Mouse (Mus musculus) hindbrain, embryonic 15.5 days (tissue): ENCODE measurements at regions not wholly inside any gene's neighbourhood (a gene's known extent, or its start where the extent isn't known, plus 50 kb on each side); places are given as distances from the start of the nearest gene placed in this dataset.

Source experiments
- ATAC-seq: fragments of 200-750 bp; cut with Nextera tagmentation; 2 replicates; pipeline ENCODE4 v1.8.0; 2017; ENCODE audit warnings: low read depth, moderate number of reproducible peaks, moderate TSS enrichment; ENCODE audit not compliant: low FRiP score
- H3K27ac ChIP-seq: fragments of 300-500 bp; sonication (generic); replicated peaks from 2 replicates; pipeline ENCODE4 v1.5.1; 2015; ENCODE audit warnings: mild to moderate bottlenecking, inconsistent platforms
- H3K27me3 ChIP-seq: fragments of 300-500 bp; sonication (generic); 2 replicates; pipeline ENCODE4 v1.6.1; 2015; ENCODE audit warnings: control low read depth, inconsistent platforms
- H3K36me3 ChIP-seq: fragments of 300-500 bp; sonication (generic); 2 replicates; pipeline ENCODE4 v1.6.1; 2015; ENCODE audit warnings: control low read depth, inconsistent platforms
- H3K4me1 ChIP-seq: fragments of 300-500 bp; sonication (generic); replicated peaks from 2 replicates; pipeline ENCODE4 v1.6.1; 2015; ENCODE audit warnings: control low read depth, inconsistent platforms
- H3K4me2 ChIP-seq: fragments of 300-500 bp; sonication (generic); 2 replicates; pipeline ENCODE4 v1.6.1; 2015; ENCODE audit warnings: moderate library complexity, mild to moderate bottlenecking, inconsistent platforms
- H3K4me3 ChIP-seq: fragments of 300-500 bp; sonication (generic); 2 replicates; pipeline ENCODE4 v1.5.1; 2015; ENCODE audit warnings: mild to moderate bottlenecking, inconsistent platforms
- H3K9ac ChIP-seq: fragments of 300-500 bp; sonication (generic); 2 replicates; pipeline ENCODE4 v1.6.1; 2015; ENCODE audit warnings: inconsistent platforms
- H3K9me3 ChIP-seq: fragments of 300-500 bp; sonication (generic); 2 replicates; pipeline ENCODE4 v1.6.1; 2016; ENCODE audit warnings: control low read depth, inconsistent platforms
- WGBS: fragments of 180-500 bp; shearing (Covaris S2); methylation state at CpG from one replicate; pipeline ENCODE4 v1.1.7; 2015; 5-methylcytosine and 5-hydroxymethylcytosine counted together

DNA sequence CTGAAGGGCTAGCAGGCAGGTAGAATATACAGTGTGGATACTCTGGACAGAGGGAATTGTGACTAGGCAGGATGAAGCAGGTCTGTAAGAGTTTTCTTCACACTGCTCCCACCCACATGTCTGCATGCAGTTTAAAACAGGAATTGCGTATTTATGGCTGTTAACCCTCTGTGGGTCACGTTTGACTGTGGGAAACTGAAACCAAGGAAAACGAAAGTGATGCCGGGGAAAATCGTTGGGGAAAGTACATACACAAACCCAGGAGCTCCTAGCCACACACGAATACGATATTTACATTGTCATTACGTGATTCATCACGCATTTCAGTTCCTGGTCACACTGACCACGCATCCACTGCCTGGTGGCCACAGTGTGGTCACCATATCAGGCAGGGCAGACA, 170.6 kb upstream of the Spdye4c start:
- H3K9me3 ChIP-seq, result no peaks in the 10 kb centered on the region
- 90% methylated on average over 10 of the region's 10 CpGs for WGBS

DNA sequence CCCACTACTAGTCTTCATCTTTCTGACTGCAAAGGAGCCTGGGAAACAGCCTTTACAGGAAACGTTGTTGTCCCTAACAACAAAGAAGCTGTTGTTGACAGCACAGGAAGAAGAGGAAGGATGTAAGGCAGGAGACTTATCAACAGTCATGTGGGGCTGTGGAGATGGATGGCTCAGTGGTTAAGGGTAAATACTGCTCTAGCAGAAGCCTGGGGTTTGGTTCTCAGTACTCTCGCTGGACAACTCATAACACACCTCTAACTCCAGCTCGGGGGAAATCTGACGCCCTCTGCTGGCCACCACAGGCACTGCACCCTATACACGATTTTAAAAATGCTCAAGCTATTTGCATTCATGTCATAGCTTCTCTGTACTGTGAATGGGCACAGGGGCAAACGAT, 168.3 kb upstream of the Spdye4c start:
- H3K9me3 ChIP-seq, result no peaks in the 10 kb centered on the region
- H3K4me3 ChIP-seq, result no peak overlapping the region
- no peaks in the 10 kb centered on the region for H3K36me3 ChIP-seq
- WGBS, result 48% methylated on average over 6 of the region's 6 CpGs
- H3K9ac ChIP-seq, result no peak overlapping the region
- no peak for ATAC-seq
- H3K4me2 ChIP-seq, result no peak overlapping the region
- no peaks in the 10 kb centered on the region for H3K27me3 ChIP-seq
- no peaks in the 10 kb centered on the region for H3K4me1 ChIP-seq
- H3K27ac ChIP-seq, result no peak overlapping the region

More for the DNA sequence above, 170.6 kb upstream of the Spdye4c start:
- Histone ChIP-seq H3K27ac (no peak overlapping the region), H3K9ac (no peak overlapping the region), H3K4me3 (no peak overlapping the region), H3K4me1 (no peaks in the 10 kb centered on the region), H3K36me3 (no peaks in the 10 kb centered on the region), H3K27me3 (no peaks in the 10 kb centered on the region), H3K4me2 (no peak overlapping the region)
- no peak for ATAC-seq

DNA sequence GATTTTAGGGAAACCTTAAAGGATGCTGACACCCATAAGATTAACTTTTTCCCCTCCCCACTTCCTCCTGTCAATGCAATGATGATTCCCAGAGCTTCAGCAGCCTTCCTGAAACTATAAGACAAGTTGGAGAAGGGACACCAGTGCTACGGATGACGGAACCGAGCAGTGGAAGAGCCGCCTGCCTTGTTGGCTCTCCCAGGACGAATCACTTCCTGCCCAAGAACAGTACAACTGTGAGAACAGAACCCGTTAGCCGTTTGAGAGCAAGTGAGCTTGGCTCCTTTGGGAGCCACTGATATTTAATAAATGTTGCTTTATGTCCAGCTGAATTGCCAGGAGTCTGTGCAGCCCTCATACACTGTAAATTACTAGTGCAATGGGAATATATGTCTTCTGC, 166.8 kb upstream of the Spdye4c start:
- Histone ChIP-seq H3K4me3 (no peak overlapping the region), H3K4me2 (no peak overlapping the region), H3K9me3 (no peaks in the 10 kb centered on the region), H3K4me1 (0 out of 2 replicates have a peak, but pooled peaks cover 5% of the 10 kb centered on the region), H3K27ac (no peak overlapping the region), H3K27me3 (no peaks in the 10 kb centered on the region), H3K9ac (no peak overlapping the region), H3K36me3 (no peaks in the 10 kb centered on the region)
- no peak for ATAC-seq
- WGBS, result 79% methylated on average over 7 of the region's 7 CpGs

DNA sequence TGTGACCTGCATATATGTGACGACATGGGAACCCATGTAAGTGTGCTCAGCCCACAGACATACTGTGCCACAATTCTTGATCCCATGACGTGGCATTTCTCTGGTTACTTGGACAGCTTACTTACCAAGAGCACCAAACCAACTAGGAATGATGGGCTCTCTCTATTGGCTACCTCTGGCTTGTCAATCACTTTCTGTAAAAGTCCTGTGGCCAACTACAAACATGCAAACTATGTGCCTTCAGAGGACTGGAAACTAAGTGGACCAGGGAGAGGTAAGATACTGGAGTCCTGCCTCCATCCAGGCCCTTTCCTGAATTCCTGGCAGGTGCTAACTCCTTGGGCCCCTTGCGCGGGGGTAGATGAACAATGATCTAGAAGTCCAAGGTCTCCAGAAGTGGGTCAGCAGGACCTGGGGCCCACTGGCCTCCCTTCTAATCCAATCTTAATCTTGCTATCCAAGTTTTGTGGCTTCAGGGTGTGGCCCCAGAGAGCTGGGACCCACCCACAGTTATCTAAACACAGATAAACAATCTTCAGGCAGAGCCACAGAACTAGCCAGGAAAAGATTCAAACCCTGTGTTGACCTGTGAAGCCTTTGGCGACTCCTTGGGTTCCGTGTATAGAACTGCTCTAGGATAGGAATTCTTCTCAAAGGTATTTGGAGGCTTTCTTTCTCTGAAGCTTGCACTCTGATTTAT, 163.7 kb upstream of the Spdye4c start:
- 90% methylated on average over 6 of the region's 6 CpGs for WGBS
- Histone ChIP-seq H3K4me3 (no peak overlapping the region), H3K4me1 (0 out of 2 replicates have a peak, but pooled peaks cover 5% of the 10 kb centered on the region), H3K9ac (no peak overlapping the region), H3K27me3 (no peaks in the 10 kb centered on the region), H3K36me3 (no peaks in the 10 kb centered on the region), H3K4me2 (no peak overlapping the region), H3K9me3 (no peaks in the 10 kb centered on the region), H3K27ac (no peak overlapping the region)
- no peak for ATAC-seq

DNA sequence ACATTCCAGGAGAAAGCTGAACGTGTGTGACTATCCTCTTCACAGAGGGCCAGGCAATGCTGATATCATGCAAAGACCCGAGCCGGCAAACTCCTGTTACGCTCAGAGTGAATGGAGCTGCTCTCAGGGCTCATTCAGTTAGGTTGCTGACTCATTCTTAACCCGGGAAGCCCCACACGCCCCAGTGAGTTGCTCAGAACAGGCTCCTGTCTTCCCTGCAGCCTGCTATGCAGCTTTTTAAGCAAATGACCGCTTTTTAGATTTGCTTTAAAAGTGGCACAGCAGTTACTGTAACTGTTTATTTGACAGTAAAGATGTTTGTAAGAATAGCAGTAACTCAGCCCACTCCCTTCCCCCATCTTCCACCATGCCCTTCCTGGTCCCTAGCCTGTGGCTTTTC, 162.9 kb upstream of the Spdye4c start:
- H3K4me3 ChIP-seq, result peak overlapping the region; percentile 6; the same call in 1 of the 2 replicates
- H3K9ac ChIP-seq, result no peak overlapping the region
- no peaks in the 10 kb centered on the region for H3K9me3 ChIP-seq
- H3K4me2 ChIP-seq, result 0 out of 2 replicates have a peak overlapping the region, but pooled peaks have one; percentile 3
- no peak for ATAC-seq
- H3K27me3 ChIP-seq, result no peaks in the 10 kb centered on the region
- no peaks in the 10 kb centered on the region for H3K36me3 ChIP-seq
- 12% methylated on average over 7 of the region's 7 CpGs for WGBS
- H3K27ac ChIP-seq, result peak overlapping the region; percentile 21; the same call in 1 of the 2 replicates
- 0 out of 2 replicates have a peak, but pooled peaks cover 5% of the 10 kb centered on the region for H3K4me1 ChIP-seq

DNA sequence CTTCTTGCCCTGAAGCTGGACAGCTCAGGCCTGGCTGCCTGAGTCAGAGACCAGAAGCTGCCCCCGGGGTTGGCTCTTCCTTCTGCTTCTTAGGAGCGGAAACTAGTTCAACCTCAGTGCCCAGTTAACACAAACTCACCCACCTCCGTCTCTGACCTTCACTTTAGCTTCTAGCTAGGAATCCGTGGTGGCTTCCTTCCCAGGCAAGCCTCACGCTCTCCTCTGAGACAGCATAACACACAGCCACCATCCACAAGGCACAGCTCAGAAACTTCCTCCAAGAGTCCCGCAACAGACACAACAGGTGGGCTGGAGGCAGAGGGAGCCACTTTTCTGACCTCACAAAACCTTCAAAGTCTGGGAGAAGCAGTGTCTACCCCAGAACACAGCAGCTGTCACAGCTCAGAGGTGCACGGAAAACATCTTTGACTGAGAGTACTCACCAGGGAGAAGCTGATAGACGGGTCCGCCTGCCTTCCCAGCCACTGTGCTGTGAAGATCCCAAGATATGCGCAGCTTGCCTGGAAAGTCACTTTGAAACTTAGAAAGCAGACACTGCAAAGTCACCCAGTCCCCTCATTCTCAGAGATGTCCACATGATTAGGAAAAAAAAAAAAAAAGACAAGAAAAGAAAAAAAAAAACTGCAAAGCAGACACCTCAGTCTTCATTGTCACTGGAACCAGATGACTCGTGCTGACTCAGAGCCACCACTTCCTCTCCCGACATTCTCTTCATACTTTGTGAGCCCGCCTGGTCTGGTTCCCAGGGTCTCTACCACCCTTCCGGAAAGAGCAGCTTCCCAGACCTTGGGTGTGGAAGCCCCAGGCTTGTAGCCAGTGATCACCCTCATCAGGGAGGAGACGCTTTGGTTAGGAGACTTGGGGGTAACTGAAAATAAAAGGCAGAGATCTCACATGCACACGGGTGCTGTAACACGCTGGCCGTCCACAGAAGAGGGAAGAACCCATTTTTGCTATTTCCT, 162.1 kb upstream of the Spdye4c start:
- no peak overlapping the region for H3K9ac ChIP-seq
- H3K4me1 ChIP-seq, result 0 out of 2 replicates have a peak, but pooled peaks cover 5% of the 10 kb centered on the region
- no peak for ATAC-seq
- H3K9me3 ChIP-seq, result no peaks in the 10 kb centered on the region
- no peaks in the 10 kb centered on the region for H3K36me3 ChIP-seq
- H3K27ac ChIP-seq, result peak overlapping the region; percentile 26; the same call in 1 of the 2 replicates
- H3K4me3 ChIP-seq, result peak overlapping the region; percentile 6; the same call in 1 of the 2 replicates
- 62% methylated on average over 18 of the region's 18 CpGs for WGBS
- no peaks in the 10 kb centered on the region for H3K27me3 ChIP-seq
- H3K4me2 ChIP-seq, result no peak overlapping the region

DNA sequence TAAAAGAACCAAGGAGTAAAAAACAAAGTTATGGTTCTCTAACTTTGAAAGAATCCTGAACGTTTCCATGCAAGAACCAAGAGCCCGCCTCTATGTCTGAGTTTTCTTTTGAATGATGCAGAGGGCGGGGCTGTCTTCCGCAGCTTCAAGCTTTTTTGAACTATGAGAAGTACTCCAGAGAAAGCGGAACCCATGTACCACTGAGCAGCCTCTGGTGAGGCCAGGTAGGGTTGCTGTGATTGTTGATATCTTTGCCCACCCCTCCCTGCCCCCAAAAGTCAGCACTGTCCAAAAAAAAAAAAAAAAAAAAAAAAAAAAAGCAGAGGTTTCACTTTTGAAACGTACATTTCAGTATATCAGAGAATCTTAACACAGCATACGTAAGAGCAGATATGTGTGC, 161.2 kb upstream of the Spdye4c start:
- ATAC-seq, result no peak
- no peaks in the 10 kb centered on the region for H3K27me3 ChIP-seq
- no peak overlapping the region for H3K4me3 ChIP-seq
- H3K9ac ChIP-seq, result no peak overlapping the region
- no peak overlapping the region for H3K27ac ChIP-seq
- no peaks in the 10 kb centered on the region for H3K36me3 ChIP-seq
- 69% methylated on average over 7 of the region's 7 CpGs for WGBS
- H3K4me2 ChIP-seq, result no peak overlapping the region
- H3K4me1 ChIP-seq, result 0 out of 2 replicates have a peak, but pooled peaks cover 5% of the 10 kb centered on the region
- H3K9me3 ChIP-seq, result no peaks in the 10 kb centered on the region

DNA sequence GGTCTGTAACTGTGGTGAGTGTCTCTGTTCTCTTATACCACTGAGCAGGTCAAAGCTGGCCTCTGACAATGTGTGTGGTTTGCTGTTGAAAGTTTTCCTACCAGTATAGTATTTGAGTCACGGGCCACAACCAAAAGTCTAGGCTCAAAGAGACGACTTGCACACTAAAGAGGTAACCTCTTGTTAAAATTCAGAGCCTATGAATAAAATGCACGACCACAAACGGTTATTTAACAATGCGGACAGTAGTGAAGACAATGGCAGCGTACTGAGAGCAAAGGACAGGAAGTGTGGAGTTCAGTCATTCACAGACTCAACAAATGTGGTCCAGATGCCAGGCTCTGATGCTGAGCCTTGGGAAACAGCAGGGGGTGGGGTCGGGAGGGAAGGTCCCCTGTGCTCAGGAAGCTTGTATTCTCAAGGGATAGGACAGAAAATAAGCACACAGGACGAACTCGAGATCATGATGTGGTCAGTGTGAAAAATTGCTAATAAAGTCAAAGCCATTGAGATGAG, 160.2 kb upstream of the Spdye4c start:
- H3K27ac ChIP-seq, result no peak overlapping the region
- H3K9ac ChIP-seq, result no peak overlapping the region
- WGBS, result 34% methylated on average over 9 of the region's 9 CpGs
- no peak overlapping the region for H3K4me3 ChIP-seq
- H3K27me3 ChIP-seq, result no peaks in the 10 kb centered on the region
- no peak overlapping the region for H3K4me2 ChIP-seq
- no peaks in the 10 kb centered on the region for H3K36me3 ChIP-seq
- ATAC-seq, result no peak
- no peaks in the 10 kb centered on the region for H3K9me3 ChIP-seq
- 0 out of 2 replicates have a peak, but pooled peaks cover 5% of the 10 kb centered on the region for H3K4me1 ChIP-seq

DNA sequence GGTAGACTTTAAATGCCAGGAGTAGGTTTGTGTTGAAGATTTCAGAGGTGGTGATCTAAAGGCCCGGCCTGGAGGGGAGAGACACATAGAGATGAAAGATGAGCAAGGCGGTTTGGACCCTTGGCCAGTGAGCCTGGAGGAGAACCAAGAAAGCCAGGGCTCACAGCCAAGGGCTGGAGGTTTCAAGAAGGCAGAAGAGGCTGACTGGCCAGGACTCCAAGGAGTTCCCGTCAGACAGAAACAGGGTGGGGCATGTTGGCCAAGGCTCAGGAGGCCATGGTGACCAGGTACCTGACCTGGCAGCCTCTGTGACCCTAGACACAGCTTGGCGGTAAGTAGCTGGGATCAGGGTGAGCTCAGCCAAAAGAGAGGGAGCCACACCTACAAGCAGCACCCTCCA, 159.3 kb upstream of the Spdye4c start:
- H3K4me2 ChIP-seq, result no peak overlapping the region
- WGBS, result 93% methylated on average over 4 of the region's 4 CpGs
- no peaks in the 10 kb centered on the region for H3K36me3 ChIP-seq
- ATAC-seq, result no peak
- no peaks in the 10 kb centered on the region for H3K27me3 ChIP-seq
- H3K4me3 ChIP-seq, result no peak overlapping the region
- H3K4me1 ChIP-seq, result 0 out of 2 replicates have a peak, but pooled peaks cover 5% of the 10 kb centered on the region
- no peak overlapping the region for H3K9ac ChIP-seq
- H3K9me3 ChIP-seq, result no peaks in the 10 kb centered on the region
- H3K27ac ChIP-seq, result no peak overlapping the region

DNA sequence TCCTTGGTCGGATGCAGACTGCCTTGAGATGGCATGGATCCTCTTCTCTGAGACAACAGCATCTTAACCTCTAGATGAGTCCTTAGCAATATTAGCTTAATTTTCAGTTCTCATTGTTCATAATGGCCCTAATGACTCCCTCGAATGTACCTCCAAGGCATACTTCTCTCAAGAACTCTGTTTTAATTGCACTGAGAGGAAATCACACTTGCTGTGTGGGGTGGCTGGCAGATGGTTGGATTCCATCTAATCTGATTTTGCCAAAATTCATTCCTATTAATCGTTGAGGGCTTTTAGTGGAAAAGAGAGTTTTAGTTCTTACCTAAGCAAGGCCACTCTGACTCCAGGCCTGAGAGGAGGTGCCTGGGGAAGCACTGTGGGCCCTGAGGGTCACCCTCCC, 158.3 kb upstream of the Spdye4c start:
- Histone ChIP-seq H3K27ac (no peak overlapping the region), H3K4me2 (no peak overlapping the region), H3K36me3 (no peaks in the 10 kb centered on the region), H3K4me1 (0 out of 2 replicates have a peak, but pooled peaks cover 5% of the 10 kb centered on the region), H3K9ac (no peak overlapping the region), H3K27me3 (no peaks in the 10 kb centered on the region), H3K4me3 (no peak overlapping the region), H3K9me3 (no peaks in the 10 kb centered on the region)
- WGBS, result 73% methylated on average over 3 of the region's 3 CpGs
- no peak for ATAC-seq

DNA sequence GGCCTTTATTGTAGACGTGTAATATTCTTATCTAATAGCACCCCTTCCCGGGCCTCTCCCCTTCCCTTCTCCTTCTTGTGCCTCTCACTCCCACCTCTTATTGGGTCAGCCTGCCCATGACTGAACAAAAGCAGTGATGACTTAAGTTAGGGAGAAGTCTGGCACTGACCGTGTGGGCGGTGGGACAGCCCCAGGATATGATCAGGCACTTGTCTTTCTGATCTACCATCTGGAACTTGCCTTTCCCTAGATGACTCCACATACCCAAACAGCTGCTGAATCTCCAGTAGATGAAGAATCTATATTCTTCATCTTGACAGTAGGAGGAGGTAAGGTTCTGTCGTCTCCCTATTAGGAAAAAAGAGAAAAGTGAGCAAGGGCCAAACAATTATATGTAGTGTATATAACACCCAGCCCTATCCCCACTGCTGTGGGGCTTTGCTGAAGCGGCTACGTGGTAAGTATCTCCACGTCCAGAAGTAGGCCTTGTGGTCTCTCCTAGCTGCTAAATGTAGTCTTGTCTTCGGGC, 157.4 kb upstream of the Spdye4c start:
- no peaks in the 10 kb centered on the region for H3K4me1 ChIP-seq
- H3K4me3 ChIP-seq, result no peak overlapping the region
- no peak for ATAC-seq

More for the DNA sequence above, 157.4 kb upstream of the Spdye4c start:
- no peaks in the 10 kb centered on the region for H3K9me3 ChIP-seq
- H3K4me2 ChIP-seq, result no peak overlapping the region
- no peak overlapping the region for H3K27ac ChIP-seq
- H3K27me3 ChIP-seq, result no peaks in the 10 kb centered on the region
- no peaks in the 10 kb centered on the region for H3K36me3 ChIP-seq
- WGBS, result 88% methylated on average over 9 of the region's 9 CpGs
- no peak overlapping the region for H3K9ac ChIP-seq
